Mouse (Mus musculus) E14TG2a.4 (cell line): ENCODE measurements around the gene Pax8.

Source experiments
- CTCF ChIP-seq: conservative IDR thresholded peaks from 2 replicates; pipeline ENCODE4 v1.5.1; 2014; ENCODE audit warnings: low read length
- POU5F1 ChIP-seq: IDR thresholded peaks from 2 replicates; pipeline ENCODE4 v1.6.1; 2014; ENCODE audit warnings: low read length, borderline replicate concordance

DNA sequence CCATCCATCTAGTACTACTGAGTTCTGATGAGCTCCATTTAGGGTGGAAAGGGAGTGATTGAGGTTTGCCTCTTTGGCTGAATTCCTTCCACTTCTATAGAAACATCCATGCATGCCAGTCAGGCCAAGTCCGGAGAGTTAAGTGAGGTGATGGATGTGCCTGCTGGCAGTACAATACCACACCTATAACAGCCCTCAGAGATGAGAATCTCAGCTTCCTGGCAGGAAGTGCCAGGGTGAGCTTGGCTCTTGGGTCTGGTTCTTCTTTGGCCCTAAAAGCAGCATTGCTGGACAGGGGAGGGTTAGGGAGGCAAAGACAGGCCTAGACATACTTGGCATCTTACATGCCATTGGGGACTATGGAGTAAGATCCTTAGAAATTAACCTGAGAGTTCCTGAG is 7.0 kb downstream of the Pax8 start:
- TF ChIP-seq CTCF (no peak), POU5F1 (no peak)
